Mouse (Mus musculus) cerebellum, postnatal 10 days (tissue): Measurements from ENCODE around the gene Olfr1389.
"Not testable (repeated sequence)": the region's sequence is repeated elsewhere in the genome, so short reads cannot be mapped to it uniquely, and the experiment has no call there.

Experiments
- DNase-seq, 2 experiments: peaks; one replicate each; pipeline ENCODE4 v3.0.0; 2021; ENCODE audit warnings: mixed read lengths in 2 of 2

Olfr1389 gene

GRCm38 (mm10) chr11:49422767-49423166 is at the start of gene Olfr1389:
Gene Olfr1389 (plus strand): TSS chr11:49423067.
- no peak for DNase-seq

- DNase-seq, result no peak
These were observed 39.7 kb upstream of the Olfr1389 start for GRCm38 (mm10) chr11:49383133-49383532.

GRCm38 (mm10) chr11:49386118-49386517 is 36.7 kb upstream of the Olfr1389 start:
- DNase-seq, result not testable (repeated sequence)

GRCm38 (mm10) chr11:49392707-49393106 is 30.2 kb upstream of the Olfr1389 start:
- not testable (repeated sequence) for DNase-seq

GRCm38 (mm10) chr11:49406784-49407183 is 16.1 kb upstream of the Olfr1389 start:
- no peak for DNase-seq

GRCm38 (mm10) chr11:49410540-49410939 is 12.3 kb upstream of the Olfr1389 start:
- DNase-seq, result peak; percentile 4 to 46

GRCm38 (mm10) chr11:49425257-49425927 is 2.5 kb downstream of the Olfr1389 start:
- no peak for DNase-seq

- DNase-seq, result peak; percentile 49 to 63
These were observed 6.8 kb downstream of the Olfr1389 start for GRCm38 (mm10) chr11:49429641-49430040.

- peak; percentile 10 to 16 for DNase-seq
These were observed 13.5 kb downstream of the Olfr1389 start, which contains the start of gene Olfr1388 for GRCm38 (mm10) chr11:49436411-49436810. Gene Olfr1388 (plus strand): TSS chr11:49436624.

- DNase-seq, result no peak
These were observed 32.2 kb downstream of the Olfr1389 start, which contains the start of gene Olfr1387 for GRCm38 (mm10) chr11:49455043-49455442. Gene Olfr1387 (plus strand): TSS chr11:49455343.

- DNase-seq, result not testable (repeated sequence)
These were observed 41.9 kb downstream of the Olfr1389 start, which contains the start of gene Olfr1386 for GRCm38 (mm10) chr11:49464746-49465145. Gene Olfr1386 (plus strand): TSS chr11:49465046.
